Mouse (Mus musculus) ES-Bruce4 (cell line): ENCODE data around the gene Lmo7.

Experiments
- CTCF ChIP-seq: IDR thresholded peaks from one replicate; pipeline ENCODE4 v1.8.1; 2011; ENCODE audit warnings: low read depth, low read length
- EP300 ChIP-seq: IDR thresholded peaks from 2 replicates; pipeline ENCODE4 v1.6.1; 2011; ENCODE audit warnings: low read depth, low read length; ENCODE audit not compliant: insufficient read depth

DNA sequence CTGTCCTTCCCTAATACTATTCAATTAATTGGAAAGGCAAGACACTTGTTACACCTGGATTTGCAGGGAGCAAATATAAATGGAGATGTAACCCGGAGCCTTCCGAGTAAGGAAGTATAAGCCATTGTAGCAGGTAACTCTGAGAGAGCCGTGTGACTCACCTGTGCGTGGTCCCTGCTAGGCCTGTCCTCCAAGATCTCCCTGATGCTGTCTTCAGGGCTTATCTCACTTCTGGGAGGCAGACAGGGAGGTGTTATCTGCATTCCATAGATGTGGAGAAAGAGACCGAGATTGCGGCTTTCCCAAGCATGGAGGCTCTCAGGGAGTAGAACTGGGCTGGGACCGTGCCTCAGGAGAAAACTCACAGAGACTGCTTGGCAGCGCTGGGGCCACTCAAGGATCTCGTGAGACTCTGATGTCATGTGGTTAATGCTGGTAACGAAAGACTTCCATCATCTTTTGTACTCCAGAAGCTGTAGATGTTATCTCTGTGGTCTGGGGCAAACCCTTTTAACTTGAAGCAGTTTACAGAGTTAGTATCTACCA lies 162.2 kb downstream of the Lmo7 start:
- no peak for TF ChIP-seq CTCF
- no peak for TF ChIP-seq EP300
